Comparison of ENCODE assay signal across 9 mouse cellular contexts in the genomic region with DNA sequence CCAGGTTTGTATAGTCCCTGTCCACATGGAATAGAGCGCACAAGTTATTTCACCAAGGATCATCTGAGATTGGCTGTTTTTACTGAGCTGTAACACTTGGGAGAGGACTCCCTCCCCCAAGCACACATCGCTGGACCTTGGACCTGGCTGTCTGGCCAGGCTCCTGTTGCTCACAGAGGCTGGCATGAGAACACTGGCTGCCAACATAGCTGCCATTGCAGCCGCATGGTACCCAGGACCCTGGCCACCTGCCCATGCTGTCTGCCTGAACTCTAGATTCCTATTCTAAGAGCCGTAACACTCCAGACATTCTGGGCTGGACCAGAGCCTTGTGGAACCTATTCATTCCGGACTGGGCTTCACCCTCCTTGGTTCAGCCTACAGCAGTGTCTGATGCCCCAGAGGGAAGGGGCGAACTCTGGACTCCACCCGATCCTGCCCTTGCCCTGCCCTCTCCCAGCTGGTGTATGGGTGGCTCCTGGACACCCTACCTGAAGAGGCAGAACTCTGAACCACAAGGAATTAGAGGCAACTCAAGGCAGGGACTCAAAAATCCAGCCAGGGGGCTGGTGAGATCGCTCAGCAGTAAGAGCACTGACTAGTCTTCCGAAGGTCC. TPM values are rescaled to one million over a fixed set of nuclear protein-coding genes. Genes with fewer than 3 reads are reported as not detected.
DNase-seq lines count a peak whose midpoint lies in the region; ATAC-seq lines count a peak whose summit lies in the region.
"Had no signal": no experiment of that assay in that cellular context is flagged by ENCODE, and none has a peak within 500 bp of the region (broad histone marks: within the 10 kb centered on the region; RNA-seq: fewer than 3 reads in every experiment).

No protein-coding gene starts in this region.

- 84% methylated on average over 9 of the region's 9 CpGs for WGBS in embryonic facial prominence, embryonic 13.5 days
- WGBS in limb, embryonic 10.5 days, result 84% methylated on average over 9 of the region's 9 CpGs
- 85% methylated on average over 9 of the region's 9 CpGs for WGBS in midbrain, embryonic 15.5 days

- no peak overlapping the region for H3K4me3 ChIP-seq in embryonic facial prominence, embryonic 13.5 days
- 0 out of 2 replicates have a peak overlapping the region, but pooled peaks have one; percentile 22 for H3K4me3 ChIP-seq in limb, embryonic 10.5 days
- H3K4me3 ChIP-seq in midbrain, embryonic 15.5 days, result no peak overlapping the region
- H3K4me3 ChIP-seq: myocyte had no signal

- DNase-seq in gastrocnemius, postnatal 10 days, result peak; percentile 43
- no peak for DNase-seq in gastrocnemius, adult 18-20 months (ENCODE audit: low spot score)
- peak; percentile 63 for DNase-seq in heart, postnatal 4 days
- no peak for DNase-seq in limb, embryonic 10.5 days (ENCODE audit: low spot score)
- no peak for DNase-seq in natural killer cell, adult 2 months (ENCODE audit: low spot score in 2 of 2)
- DNase-seq in urinary bladder, postnatal 4 days (ENCODE audit: low spot score in 2 of 2), result no peak

- peak overlapping the region; percentile 34; the same call in 1 of the 2 replicates for H3K4me2 ChIP-seq in embryonic facial prominence, embryonic 13.5 days
- no peak overlapping the region for H3K4me2 ChIP-seq in midbrain, embryonic 15.5 days

- H3K4me1 ChIP-seq in embryonic facial prominence, embryonic 13.5 days, result peaks cover 47% of the 10 kb centered on the region
- H3K4me1 ChIP-seq in limb, embryonic 10.5 days, result peaks cover 68% of the 10 kb centered on the region
- peaks cover 29% of the 10 kb centered on the region for H3K4me1 ChIP-seq in midbrain, embryonic 15.5 days

- no peaks in the 10 kb centered on the region for H3K27me3 ChIP-seq in embryonic facial prominence, embryonic 13.5 days
- no peaks in the 10 kb centered on the region for H3K27me3 ChIP-seq in limb, embryonic 10.5 days (ENCODE audit: low read depth, poor library complexity, severe bottlenecking)
- H3K27me3 ChIP-seq in midbrain, embryonic 15.5 days (replicated peaks), result no peaks in the 10 kb centered on the region

- H3K9me3 ChIP-seq in embryonic facial prominence, embryonic 13.5 days, result no peaks in the 10 kb centered on the region
- H3K9me3 ChIP-seq in limb, embryonic 10.5 days (replicated peaks), result no peaks in the 10 kb centered on the region
- no peaks in the 10 kb centered on the region for H3K9me3 ChIP-seq in midbrain, embryonic 15.5 days

- ATAC-seq in embryonic facial prominence, embryonic 13.5 days (ENCODE audit: insufficient number of reproducible peaks, insufficient read depth, low FRiP score, low TSS enrichment, low read depth), result no peak
- no peak; the same call in 1 of the 2 replicates for ATAC-seq in midbrain, embryonic 15.5 days (replicated peaks)

- no peaks in the 10 kb centered on the region for H3K36me3 ChIP-seq in embryonic facial prominence, embryonic 13.5 days
- H3K36me3 ChIP-seq in limb, embryonic 10.5 days, result no peaks in the 10 kb centered on the region
- no peaks in the 10 kb centered on the region for H3K36me3 ChIP-seq in midbrain, embryonic 15.5 days (replicated peaks)

- H3K27ac ChIP-seq in embryonic facial prominence, embryonic 13.5 days, result peak overlapping the region; percentile 94
- peak overlapping the region; percentile 95 for H3K27ac ChIP-seq in limb, embryonic 10.5 days
- H3K27ac ChIP-seq in midbrain, embryonic 15.5 days, result no peak overlapping the region

- H3K9ac ChIP-seq in embryonic facial prominence, embryonic 13.5 days, result no peak overlapping the region
- no peak overlapping the region for H3K9ac ChIP-seq in midbrain, embryonic 15.5 days

RNA-seq across cellular contexts. Expression of gene Alox5ap, which starts 58.5 kb away (rescaled TPM):
- total RNA-seq in gastrocnemius, postnatal 10 days (2021), result 10 to 100 TPM in 1 of 2 experiments, 1 to 10 TPM in 1; 7.3 to 10.5 TPM
- 1 to 10 TPM; 5.3 to 6.7 TPM for total RNA-seq in gastrocnemius, adult 18-20 months (2021)
- polyA plus RNA-seq in embryonic facial prominence, embryonic 13.5 days (2015; fragmentation: Nextera tagmentation; extraction: Ambion mirVana), result 10.4 TPM in 2 replicates
- 1 to 10 TPM; 7.6 TPM for total RNA-seq in heart, postnatal 4 days (2021)
- 6.2 and 8.7 TPM in 2 replicates for polyA plus RNA-seq in limb, embryonic 10.5 days (2016; fragmentation: Nextera tagmentation; extraction: Ambion mirVana)
- polyA plus RNA-seq in midbrain, embryonic 15.5 days (2015; fragmentation: Nextera tagmentation; extraction: Ambion mirVana), result 10.0 and 11.1 TPM in 2 replicates

Comparison
In these comparisons a context has a peak if more than half of its experiments do, and no peak if none do; other contexts are left out.
1. DNase-seq: peak in gastrocnemius, postnatal 10 days (single experiment) and heart, postnatal 4 days (single experiment); none in gastrocnemius, adult 18-20 months (single experiment), limb, embryonic 10.5 days (single experiment), natural killer cell, adult 2 months (0 of 2) and urinary bladder, postnatal 4 days (0 of 2).